Mouse (Mus musculus) layer of hippocampus, adult 9-11 months (tissue): ENCODE data around the gene Pim3.

ENCODE experiments used
- DNase-seq: peaks from one replicate; pipeline ENCODE4 v3.0.0; 2022

Pim3 gene

DNA sequence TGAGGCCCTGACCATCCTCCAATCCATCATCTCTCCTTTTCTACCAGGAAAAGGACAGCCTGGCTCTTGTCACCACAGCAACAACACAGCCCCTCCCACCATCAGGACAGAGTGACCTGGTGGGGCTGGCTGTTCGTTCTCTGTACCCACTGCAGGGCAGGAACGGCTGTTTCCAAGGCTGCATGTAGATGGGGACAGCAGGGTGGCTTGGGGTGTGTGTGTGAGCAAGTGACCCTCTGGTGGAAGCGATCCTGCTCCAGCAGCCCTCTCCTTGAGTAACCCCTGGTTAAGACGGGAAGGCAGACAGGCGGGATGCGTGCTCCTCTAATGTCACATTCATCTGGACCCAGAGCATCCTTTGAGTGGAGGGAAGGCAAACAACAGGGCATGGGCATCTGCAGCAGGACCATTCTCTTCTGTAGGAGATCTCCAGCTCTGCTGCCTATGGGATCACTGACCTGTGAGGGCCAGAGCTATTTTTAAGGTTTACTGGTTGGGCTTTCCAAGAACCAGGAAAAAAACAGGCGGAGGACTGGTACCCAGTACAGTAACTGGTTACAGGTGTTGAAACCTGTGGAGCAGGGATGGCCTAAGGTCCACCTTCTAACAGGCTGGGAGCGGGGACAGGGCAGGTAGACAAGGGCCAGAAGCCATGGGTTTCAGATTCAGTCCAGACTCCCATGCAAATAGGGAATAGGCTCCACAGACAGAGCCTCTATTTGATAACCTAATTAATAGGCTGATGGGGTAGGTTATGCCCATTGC is 2.6 kb upstream of the Pim3 start:
- no peak for DNase-seq

DNA sequence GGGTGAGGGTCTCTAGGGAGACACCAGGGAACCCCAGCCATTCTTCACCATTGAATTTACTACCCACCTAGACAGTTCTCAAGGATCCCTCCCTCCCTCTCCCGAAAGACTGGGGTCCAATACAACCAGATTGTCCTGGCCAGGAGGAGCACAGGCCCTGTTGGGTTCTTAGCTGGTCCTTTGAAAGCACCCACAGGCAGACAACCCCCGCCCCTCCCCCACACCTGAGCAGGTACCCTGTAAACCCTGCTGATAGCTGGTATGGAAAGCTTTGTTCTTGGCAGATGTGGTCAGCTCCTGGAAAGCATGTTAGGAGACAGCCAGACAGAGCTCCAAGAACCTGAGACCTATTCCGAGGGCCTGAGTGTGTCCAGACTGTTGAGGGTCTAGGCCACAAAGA is 1.2 kb upstream of the Pim3 start:
- no peak for DNase-seq

DNA sequence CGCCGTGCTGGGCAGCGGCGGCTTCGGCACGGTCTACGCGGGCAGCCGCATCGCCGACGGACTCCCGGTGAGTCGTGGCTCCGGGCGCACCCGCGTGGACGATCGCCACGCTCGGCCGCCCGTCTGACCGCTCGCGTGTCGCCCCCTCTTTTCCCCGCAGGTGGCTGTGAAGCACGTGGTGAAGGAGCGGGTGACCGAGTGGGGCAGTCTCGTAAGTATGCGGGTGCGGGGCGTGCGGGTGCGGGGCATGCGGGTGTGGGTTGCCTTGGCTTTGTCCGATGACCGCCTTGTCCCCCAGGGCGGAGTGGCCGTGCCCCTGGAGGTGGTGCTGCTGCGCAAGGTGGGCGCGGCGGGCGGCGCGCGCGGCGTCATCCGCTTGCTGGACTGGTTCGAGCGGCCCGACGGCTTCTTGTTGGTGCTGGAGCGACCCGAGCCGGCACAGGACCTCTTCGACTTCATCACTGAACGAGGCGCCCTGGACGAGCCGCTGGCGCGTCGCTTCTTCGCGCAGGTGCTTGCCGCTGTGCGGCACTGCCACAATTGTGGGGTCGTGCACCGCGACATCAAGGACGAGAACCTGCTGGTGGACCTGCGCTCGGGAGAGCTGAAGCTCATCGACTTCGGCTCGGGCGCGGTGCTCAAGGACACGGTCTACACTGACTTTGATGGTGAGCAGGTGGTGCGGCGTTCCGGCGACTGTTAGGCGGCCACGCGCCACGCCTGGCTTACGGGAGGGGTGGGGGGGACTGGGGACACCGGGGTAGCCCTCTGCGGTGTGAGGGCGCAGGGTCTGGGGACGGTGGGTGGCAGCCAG is 1.1 kb downstream of the Pim3 start:
- peak; percentile 61 for DNase-seq

DNA sequence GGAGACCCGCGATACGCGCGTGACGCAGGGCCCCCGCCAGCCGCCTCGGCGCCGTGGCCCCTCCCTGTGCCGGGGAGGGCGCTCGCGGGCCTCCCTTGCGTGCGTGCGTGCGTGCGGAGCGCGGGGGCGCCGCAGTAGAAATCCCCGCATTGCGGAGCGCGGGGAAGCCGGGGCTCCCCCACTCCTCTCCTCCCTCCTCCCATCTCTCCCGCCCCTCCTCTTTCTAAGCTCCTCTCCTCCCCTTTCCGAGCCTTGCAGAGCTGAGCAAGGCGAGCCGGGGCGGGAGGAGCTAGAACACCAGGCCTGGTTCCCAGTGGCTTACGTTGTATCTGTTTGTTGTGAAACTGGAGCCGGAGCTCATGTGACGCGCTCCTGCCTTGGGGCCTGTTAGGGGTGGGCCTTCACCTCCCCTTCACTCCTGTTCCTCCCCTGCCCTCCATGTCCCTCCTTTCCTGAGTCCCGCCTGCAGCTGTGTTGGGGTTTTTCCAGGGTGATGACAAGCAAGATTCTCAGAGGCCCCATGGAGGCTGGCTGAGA is 1.8 kb downstream of the Pim3 start:
- DNase-seq, result peak; percentile 95

DNA sequence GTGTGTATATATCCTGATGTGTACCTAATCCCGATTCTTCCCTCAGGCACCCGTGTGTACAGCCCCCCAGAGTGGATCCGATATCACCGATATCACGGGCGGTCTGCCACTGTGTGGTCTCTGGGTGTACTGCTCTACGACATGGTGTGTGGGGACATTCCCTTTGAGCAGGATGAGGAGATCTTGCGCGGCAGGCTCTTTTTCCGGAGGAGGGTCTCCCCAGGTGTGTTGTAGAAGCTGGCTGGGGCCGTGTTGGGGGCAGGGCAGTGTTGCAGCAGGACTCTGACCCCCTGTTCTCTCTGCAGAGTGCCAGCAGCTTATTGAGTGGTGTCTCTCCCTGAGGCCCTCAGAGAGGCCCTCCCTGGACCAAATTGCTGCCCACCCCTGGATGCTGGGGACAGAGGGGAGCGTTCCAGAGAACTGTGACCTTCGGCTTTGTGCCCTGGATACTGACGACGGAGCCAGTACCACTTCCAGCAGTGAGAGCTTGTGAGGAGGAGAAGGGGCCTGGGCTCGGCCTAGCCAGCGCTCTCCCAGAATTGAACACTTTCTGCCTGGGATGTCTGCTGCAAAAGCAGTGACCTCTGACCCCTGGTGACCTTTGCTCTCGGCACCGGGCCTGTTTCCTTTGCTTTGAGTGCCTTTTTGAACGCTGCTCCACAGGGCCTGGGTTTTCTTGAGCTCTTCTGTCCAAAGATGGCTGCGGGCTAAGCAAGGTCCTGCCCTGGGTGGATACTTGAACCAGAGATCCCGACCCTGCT is 2.5 kb downstream of the Pim3 start:
- peak; percentile 43 for DNase-seq

DNA sequence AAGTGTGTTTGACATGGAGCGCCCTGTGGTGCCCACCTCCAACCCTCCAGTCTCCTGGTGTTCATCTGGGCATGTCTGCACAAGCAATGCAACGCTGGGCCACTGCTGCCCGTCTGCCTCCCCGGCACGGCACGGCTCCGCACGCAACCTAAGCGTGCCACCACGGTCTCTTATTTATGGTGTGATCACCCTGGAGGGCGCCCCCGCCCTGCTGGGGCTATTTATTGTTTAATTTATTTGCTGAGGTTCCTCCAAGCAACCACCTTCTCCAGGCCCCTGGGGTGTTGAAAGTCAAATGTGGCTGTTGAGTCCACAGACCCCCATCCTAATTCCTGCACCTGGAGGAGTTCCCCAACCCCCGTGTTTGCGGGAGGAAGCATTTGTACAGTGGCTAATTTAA is 3.1 kb downstream of the Pim3 start:
- no peak for DNase-seq

DNA sequence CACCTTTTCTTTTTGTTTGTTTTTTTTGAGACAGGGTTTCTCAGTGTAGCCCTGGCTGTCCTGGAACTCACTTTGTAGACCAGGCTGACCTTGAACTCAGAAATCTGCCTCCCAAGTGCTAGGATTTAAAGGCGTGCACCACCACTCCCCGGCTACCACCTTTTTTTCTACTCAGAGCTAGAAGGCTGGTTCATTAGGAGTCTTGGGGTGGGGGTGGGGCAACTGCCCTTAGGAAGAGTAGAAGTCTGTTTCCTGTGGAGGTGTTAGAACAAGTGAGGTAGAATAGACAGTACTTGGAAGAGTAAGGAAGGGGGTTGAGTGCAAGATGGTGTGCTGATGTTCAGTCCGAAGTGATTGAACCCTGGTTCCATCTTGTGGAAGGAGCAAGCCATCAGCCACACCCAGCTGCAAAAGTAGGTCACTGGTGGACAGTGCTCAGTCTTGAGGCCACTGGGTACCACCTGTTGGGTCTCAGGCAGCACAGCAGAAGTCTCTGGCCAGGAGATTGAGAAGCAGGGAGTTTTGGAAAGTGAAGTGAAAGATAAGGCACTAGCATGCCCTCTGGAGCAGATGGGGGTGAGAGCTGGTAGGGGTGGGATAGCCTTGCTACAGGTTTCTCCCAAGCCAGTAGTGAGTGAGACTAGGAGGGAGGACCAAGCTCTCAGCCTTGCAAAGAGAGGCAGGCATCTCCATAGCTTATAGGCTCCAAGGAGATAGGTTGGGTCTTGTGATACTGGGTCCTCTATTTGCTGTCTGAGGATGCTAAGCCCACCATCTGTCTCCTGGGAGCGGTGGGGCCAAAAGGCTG is 4.1 kb downstream of the Pim3 start:
- no peak for DNase-seq

DNA sequence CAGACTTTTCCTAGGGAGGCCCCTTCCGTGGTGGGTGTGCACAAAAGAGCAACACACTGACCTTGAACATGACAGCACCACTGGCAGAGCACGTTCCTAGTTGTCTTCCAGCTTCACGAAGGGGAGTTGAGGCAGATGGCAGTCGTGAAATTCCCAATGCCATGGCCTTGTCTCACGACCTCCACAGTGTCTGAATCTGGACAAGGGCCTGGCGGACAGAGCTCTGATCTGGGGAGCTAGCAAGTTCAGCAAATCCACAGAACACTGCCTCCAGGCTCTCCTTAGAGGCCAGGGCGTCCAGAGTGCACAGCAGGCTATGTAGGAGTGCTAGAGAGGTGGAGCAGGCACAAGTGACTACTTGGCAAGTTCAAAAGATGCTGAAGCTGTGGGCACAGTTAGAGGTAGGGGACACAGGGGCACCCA is 5.0 kb downstream of the Pim3 start:
- no peak for DNase-seq

DNA sequence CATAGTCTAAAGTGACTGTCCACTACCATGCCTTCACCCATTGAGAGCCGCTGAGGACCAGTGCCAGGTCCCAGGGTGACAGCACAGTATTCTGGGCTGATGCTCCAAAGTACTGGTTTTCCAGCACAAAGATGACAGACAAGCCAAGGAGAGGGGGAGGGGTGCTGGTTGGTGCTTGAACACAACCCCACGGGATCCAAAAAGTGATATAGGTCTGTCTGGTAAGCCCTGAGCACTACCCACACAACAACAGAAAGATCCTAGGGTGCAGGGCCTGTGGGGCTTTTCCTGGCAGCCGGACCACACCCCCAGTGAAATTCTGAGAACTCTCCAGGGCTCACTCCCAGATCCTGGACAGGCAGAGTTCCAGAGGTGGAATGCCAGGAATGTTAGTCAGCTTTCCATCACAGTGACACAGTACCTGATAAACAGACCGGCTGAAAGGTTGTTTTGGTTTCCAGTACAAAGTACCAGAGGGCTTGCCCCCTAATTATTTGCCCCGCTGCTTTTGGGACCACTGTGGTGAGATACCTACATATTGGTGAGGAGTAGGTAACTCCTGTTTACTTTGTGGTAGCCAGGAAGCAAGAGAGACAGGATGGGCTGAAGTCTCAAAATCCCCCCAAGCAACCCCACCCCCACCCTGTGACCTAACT is 5.5 kb downstream of the Pim3 start:
- no peak for DNase-seq

DNA sequence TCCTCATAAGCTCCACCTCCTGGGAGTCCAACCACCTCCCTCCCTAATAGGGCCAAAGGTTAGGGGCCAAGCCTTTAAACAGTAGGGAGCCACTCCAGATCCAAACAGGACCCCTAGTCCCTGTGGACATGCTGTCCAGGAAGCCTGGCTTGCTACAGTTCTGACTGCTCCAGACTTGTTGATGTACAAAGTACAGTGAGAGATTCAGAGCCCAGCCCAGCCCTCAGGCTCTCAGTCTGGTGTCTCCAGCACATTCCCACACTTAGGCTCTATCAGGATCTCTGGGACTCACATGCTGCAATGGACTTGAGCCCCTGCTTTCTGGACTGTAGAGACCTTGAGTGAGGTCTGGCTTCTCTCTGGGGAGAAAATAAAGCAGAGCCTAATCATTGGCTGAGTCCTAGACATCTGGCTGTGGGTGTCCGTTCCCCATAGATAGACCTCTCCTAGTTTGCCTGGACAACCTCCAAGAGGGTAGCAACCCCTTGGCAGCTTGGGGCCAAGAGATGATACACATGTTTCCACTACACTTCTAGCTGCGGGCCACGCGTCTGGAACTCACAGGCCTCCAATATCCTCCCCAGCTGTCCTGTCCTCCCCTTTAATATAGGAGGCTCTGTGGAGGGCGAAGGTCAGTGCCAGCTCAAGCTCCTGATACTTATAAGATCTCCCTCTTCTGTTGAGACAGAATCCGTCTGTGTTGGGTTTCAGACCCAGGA is 6.2 kb downstream of the Pim3 start:
- no peak for DNase-seq

DNA sequence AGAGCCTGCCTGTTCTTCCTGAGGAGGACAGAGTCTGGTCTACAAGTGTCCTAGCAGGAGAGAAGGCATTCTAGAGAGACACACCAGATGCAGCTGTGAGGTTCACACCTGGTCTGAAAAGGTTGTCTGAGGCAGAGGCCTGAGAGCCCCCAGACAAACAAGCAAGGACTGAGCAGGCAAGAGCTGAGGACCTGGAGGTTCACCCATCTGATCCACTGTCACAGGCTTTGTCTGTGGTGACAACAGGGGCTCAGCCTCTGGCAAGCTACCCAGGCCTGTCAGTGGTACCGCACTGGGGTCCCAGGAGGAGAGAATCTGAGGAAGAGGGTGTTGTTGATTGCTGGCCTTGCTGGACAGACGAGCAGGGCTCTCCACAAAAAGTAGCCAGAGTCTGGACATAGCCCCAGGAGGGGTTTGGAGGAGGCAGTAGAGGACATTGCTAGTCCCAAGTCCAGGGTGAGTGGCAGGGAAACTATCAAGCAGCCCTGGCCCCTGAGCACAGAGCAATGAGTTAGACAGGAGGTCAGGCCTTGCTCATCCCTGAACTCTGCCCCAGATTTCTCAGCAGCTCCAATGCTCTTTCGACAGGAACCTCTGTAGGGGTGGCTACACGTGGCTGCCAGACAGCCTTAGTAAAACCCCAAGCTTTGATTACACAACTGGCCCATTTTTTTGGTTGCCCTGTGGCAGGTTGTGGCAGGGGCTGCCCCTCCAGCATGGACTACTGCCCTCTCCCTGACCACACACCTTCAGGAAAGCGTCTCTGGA is 8.6 kb downstream of the Pim3 start:
- no peak for DNase-seq

DNA sequence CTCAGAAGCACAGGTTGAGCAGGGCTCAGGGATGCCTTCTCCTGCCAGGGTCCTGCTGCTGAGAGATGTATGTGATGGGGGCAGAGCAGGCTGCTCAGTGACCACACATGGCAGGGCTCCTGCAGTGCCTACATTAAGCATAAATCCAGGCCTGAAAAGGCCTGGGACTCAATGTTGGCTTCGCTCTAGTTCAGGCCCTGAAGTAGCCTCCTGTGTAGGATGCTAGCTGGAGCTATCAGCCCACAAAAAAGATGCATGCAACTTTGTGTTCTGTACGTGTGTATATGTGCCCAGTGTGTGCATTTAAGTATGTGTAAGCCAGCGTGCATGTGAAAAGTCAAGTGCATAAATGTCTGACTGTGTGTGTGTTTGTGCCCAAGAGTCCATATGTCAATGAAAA is 12.1 kb downstream of the Pim3 start:
- DNase-seq, result no peak

DNA sequence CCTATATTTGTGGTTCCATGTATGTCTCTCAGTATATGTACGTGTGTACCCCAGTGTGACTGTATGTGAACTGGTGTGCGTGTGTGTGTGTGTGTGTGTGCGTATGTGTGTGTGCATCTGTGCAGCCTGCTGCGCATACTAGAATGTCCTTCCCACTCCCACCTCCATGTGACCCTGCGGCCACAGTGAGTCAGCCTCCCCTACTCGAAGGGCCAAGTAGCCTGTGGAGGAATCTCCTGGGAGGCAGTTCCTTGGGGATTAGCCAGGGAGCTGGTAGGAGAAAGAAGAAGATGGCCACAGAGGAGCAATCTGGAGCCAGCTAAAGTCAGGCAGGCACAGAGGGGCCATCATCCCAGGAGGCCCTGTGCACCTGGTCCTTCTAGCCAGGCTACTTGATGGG is 12.5 kb downstream of the Pim3 start:
- DNase-seq, result no peak

DNA sequence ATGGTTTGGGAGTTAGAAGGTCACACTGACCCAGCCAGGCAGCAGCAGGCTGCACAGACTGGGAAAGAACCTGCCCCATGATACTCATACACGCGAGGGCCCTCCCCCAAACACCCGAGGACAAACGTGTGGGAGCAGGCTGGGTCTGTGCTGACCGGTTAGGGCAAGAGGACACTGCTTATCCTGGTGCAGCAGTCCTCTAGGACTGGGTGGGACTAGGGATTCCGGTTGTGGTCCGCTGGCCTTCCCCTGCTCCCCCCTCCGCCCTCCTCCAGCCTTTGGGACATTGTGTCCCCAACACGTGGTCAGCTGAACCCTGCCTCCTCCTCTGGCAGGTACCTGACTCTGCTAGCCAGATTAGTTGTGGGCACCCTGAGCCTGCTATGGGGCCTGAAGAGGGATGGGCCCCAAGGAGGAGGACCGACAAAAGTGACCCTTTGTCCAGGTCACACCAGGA is 13.7 kb downstream of the Pim3 start:
- no peak for DNase-seq

DNA sequence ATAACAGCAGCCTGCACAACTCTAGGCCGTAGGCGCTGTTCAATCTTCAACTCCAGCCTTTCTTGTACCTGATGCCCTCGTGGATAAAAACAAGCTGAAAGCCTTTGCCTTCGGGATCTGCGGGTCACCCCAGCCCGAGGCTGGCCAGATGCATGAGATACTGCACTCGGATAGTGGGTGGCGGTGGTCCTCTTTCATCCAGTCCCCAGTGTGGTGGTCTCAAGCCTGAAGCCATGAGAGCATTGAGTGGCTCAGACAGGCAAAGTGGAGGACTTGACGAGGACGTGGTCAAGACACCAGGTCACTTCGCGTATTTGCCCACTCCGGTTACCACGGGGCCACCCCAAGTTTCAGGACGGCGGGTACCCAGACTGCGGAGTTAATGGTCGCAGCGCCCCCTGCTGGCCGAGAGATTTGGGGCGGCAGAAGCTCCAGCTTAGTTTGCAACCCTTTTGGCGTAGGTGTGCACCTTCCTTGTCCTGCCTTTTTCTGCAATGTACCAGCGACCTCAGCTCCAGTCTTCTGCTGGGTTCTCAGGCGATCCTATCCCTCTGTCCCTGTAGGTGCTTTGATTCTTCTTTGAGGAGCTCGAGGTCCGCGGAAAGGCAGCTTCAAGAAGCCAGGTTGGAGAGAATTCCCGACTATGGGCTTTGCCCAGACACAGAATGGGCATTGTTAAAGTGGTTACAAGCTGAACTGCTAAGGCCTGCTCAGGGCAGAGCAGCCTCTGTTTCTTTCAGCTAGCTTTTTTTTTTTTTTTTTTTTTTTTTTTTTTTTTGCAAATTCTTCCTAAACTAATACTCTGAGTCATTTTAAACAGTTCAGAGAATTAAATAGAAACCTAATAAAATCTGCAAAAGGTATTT is 14.4 kb downstream of the Pim3 start:
- peak; percentile 55 for DNase-seq

DNA sequence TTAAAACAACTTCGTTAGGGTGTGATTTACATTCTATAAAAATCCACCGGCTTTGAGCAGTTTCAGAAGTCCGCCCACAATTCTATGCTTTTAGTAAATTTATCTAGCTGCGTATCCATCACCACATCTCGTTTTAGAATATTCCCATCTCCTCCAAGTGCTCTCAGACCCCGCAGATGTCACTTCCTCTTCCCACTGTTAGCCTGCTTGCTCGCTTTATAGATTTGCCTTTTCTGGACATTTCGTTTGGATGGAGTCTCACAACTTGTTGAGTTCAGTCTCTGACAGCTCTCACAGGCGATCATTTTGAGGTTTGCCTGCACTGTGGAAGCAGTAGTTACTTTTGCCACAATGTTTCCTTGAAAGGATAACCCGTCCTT is 15.0 kb downstream of the Pim3 start:
- DNase-seq, result no peak

DNA sequence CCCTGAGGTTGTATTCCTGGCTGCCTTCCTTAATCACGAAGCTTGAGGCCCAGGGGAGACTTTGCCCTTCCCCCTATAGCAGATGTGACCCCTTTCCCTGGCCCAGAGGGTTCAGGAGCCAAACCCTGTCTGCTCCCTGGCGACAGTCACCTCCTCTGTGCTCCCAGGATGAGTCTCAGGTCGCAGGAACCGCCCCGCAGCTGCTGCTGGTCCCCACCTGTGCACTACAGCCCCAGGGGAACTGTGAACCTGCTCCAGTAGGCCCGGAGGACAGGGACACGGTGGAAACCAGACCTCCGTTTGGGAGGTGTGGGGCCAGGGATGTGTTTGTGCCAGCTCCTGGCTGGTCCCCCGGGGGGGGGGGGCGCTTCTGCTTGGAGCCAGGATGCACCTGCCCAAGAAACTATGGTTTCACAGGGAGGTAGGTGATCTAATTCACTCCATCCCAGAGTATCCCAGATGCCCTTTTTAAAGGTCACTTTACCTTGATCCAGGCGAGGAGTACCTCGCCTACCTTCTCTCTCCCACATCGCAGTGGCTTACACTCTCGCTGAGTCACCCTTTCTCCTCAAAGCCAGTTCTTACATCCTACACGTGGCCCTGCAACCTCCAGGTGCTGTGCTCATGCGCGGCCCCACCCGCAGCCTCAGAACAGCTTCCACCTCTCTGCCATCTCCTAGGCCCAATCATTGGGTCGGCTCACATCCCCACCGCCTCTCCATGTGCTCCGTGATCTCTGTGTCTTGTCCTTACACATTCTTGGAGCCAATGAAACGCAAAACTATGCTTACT is 19.5 kb downstream of the Pim3 start:
- DNase-seq, result no peak

DNA sequence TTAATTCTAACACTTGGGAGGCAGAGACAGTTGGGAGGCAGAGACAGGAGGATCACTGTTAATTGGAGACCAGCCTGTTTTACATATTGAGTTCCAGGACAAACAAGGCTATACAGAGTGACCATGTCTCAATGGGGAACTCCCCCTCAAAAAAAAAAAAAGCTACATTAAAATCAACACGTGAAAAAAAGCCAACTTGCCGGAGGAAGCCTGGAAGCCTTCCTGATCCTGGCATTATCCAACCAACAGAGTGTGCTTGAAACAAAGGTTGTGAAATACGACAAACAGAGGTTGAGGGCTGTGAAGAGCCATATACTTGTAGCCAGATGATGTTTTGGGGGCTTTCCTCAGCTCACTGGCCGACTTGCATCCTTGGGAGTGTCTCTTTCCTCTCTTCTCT is 20.9 kb downstream of the Pim3 start:
- no peak for DNase-seq

DNA sequence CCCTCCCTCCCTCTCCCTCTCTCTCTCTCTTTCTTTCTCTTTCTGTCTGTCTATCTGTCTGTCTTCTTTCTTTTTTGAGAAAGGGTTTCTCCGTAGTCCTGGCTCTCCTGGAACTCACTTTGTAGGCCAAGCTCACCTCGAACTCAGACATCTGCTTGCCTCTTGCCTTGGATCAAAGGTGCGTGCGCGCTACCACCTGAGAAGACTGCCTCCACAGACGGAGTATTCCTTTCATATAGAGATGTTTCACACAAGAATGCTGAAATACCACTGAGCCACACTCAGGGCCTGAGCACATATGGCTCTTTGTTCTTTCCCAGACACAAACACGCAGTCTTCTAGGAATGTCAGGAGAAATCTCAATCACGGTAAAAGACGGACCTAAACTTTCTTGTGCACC is 21.4 kb downstream of the Pim3 start:
- DNase-seq, result no peak
